Mouse (Mus musculus): ENCODE results near the gene Nav3.

DNA sequence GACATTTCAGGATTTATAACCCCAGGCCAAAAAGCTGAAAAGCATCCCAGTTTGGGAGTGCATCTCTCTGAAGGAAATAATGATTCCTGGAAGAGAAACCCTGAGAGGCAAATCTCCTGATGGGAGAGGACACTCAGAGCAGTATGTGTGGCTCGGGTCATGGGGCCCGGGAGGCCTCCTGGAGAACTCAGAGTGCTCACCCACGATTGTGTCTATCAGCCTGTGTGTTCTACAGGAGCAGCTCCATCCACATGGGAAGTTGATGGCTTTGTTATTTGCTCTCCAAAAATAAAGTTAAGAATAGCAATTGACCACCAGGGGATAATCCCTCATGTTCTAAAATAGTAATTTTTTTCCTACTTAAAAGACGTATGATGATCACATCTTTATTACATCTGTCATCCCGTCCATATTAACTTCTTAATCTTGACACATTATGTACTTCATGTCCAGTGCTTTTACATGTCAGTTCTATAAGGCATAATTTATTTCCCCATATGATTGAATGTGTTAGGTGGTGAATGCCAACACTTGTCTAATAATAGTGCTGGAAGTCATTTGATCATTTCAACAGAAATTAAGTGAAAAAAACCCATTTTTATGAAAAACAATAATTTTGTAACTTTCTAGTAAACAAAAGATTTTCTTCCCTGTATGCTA lies 581.2 kb downstream of the Nav3 start:
- TF ChIP-seq CTCF (IDR thresholded peaks at IDR 0.05; ENCODE audit: low read depth) (no peak), EP300 (IDR thresholded peaks at IDR 0.05; ENCODE audit: low read depth) (no peak)
